Mouse (Mus musculus): Measurements from ENCODE around the gene Sf3b4. TPM values are rescaled to one million over a fixed set of nuclear protein-coding genes. Genes with fewer than 3 reads are reported as not detected.
"Not testable (repeated sequence)": the region's sequence is repeated elsewhere in the genome, so short reads cannot be mapped to it uniquely, and the experiment has no call there.

Sf3b4 gene
- polyA plus RNA-seq, 1 experiment from 2014 or later: 169 TPM

DNA sequence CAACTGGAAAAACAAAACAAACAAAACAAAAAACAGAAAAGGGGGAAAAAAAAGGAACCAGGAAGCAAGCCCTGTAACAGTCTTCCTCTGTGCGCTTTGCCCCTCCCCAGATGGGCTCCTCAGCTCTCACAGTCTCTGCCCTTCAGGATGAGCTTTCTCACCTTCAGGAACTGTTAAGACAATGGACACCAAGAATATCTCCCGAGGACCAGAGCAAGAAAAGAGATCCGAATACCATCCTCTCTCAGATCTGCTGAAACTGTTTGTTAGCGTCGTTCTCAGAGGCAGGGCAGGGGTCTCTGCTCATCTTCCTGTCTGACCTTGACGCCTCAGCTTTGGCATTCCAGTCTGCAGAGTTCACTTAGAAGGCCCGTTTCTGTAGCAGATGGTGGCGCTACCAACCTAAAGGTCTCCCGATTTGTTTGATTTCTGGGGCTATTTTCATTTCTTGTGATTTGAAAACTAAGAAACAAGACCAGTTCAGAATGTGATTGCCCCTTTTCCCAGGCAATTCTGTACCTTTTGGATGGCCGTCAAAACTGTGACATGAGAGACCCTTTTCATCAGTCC is 1.1 kb upstream of the Sf3b4 start:
- ATAC-seq (no peak), DNase-seq (ENCODE audit: low spot score) (no peak)
- peak overlapping the region; percentile 17; the same call in 1 of the 2 replicates for H3K27ac ChIP-seq (ENCODE audit: low read depth, low read length)
- H3K36me3 ChIP-seq (ENCODE audit: control insufficient read depth, insufficient read depth, low read length): peaks cover 30% of the 10 kb centered on the region
- peaks cover 13% of the 10 kb centered on the region for H3K4me1 ChIP-seq (ENCODE audit: control insufficient read depth, insufficient read depth, low read length)
- no peaks in the 10 kb centered on the region for H3K9me3 ChIP-seq (replicated peaks; ENCODE audit: control insufficient read depth, low read length)
- peak overlapping the region; percentile 95 for H3K4me2 ChIP-seq (ENCODE audit: low read length)
- H3K27me3 ChIP-seq (replicated peaks; ENCODE audit: control insufficient read depth, insufficient read depth, low read length): no peaks in the 10 kb centered on the region
- 76% methylated on average over 10 of the region's 10 CpGs for WGBS
- H3K9ac ChIP-seq (ENCODE audit: low read length): peak overlapping the region; percentile 88
- peak overlapping the region; percentile 73 for H3K4me3 ChIP-seq (ENCODE audit: low read depth, low read length)

DNA sequence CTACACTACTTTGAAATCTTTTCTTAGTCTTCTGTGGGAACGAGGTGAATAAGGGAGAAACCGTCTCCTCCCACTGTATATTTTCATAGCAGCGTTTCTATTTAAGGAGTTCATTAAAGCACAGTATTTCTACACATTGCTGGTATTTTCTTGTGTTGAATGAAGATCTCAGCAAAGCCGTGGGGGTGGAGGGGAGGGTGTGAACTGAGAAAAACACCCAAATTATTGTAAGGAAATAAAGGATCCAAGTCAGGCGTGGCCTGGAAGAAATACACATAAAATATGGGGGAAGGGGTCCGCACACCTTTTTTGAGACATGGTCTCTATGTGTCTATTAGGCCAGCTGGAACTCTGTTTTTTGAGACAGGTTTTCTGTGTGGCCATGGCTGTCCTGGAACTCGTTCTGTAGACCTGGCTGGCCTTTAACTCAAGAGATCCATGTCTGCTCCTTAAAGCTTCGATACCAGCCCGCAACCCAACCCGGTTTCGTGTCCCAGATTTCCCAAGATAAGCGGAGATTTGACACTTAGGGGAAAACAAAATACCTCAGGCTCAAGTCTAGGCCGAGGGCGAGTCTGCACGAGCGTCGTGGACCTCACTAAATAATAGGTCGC is 442 bp upstream of the Sf3b4 start:
- no peaks in the 10 kb centered on the region for H3K27me3 ChIP-seq (replicated peaks; ENCODE audit: control insufficient read depth, insufficient read depth, low read length)
- peaks cover 36% of the 10 kb centered on the region for H3K36me3 ChIP-seq (ENCODE audit: control insufficient read depth, insufficient read depth, low read length)
- 18% methylated on average over 18 of the region's 18 CpGs for WGBS
- ATAC-seq: peak; percentile 11
- peak overlapping the region; percentile 98 for H3K27ac ChIP-seq (ENCODE audit: low read depth, low read length)
- peaks cover 13% of the 10 kb centered on the region for H3K4me1 ChIP-seq (ENCODE audit: control insufficient read depth, insufficient read depth, low read length)
- H3K4me2 ChIP-seq (ENCODE audit: low read length): peak overlapping the region; percentile 95
- H3K9ac ChIP-seq (ENCODE audit: low read length): peak overlapping the region; percentile 88
- H3K4me3 ChIP-seq (ENCODE audit: low read depth, low read length): peak overlapping the region; percentile 73
- no peak for DNase-seq (ENCODE audit: low spot score)
- H3K9me3 ChIP-seq (replicated peaks; ENCODE audit: control insufficient read depth, low read length): no peaks in the 10 kb centered on the region

DNA sequence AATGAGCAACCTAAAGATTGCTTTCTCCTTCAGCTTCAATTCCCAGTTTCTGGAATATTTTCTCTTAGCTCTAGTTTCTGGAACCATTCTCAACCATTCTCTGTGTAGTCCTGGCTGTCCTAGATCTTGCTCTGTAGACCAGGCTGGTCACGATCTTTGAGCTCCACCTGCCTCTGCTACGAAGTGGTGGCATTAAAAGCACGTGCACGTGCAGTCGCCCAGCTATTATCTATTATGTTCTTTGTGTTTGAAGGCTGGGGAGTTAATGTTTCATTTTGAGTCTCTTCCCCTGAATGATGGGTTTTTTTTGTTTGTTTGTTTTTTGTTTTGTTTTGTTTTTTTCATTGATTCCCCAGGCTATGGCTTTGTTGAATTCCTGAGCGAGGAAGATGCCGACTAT is 1.1 kb downstream of the Sf3b4 start:
- peak overlapping the region; percentile 81 for H3K9ac ChIP-seq (ENCODE audit: low read length)
- H3K27me3 ChIP-seq (replicated peaks; ENCODE audit: control insufficient read depth, insufficient read depth, low read length): no peaks in the 10 kb centered on the region
- ATAC-seq: no peak
- peaks cover 13% of the 10 kb centered on the region for H3K4me1 ChIP-seq (ENCODE audit: control insufficient read depth, insufficient read depth, low read length)
- H3K4me3 ChIP-seq (ENCODE audit: low read depth, low read length): peak overlapping the region; percentile 73
- H3K27ac ChIP-seq (ENCODE audit: low read depth, low read length): no peak overlapping the region
- 33% methylated on average over 7 of the region's 7 CpGs for WGBS
- H3K9me3 ChIP-seq (replicated peaks; ENCODE audit: control insufficient read depth, low read length): no peaks in the 10 kb centered on the region
- peak overlapping the region; percentile 95 for H3K4me2 ChIP-seq (ENCODE audit: low read length)
- peaks cover 48% of the 10 kb centered on the region for H3K36me3 ChIP-seq (ENCODE audit: control insufficient read depth, insufficient read depth, low read length)
- DNase-seq (ENCODE audit: low spot score): no peak

GRCm38 (mm10) chr3:96174042-96174441 is 1.9 kb downstream of the Sf3b4 start:
- not testable (repeated sequence) for H3K27me3 ChIP-seq (replicated peaks; ENCODE audit: control insufficient read depth, insufficient read depth, low read length); DNase-seq (ENCODE audit: low spot score); H3K4me2 ChIP-seq (ENCODE audit: low read length); ATAC-seq; H3K9ac ChIP-seq (ENCODE audit: low read length); H3K27ac ChIP-seq (ENCODE audit: low read depth, low read length); H3K9me3 ChIP-seq (replicated peaks; ENCODE audit: control insufficient read depth, low read length); H3K4me3 ChIP-seq (ENCODE audit: low read depth, low read length)
- 82% methylated on average over 4 of the region's 4 CpGs for WGBS
- Histone ChIP-seq H3K36me3 (ENCODE audit: control insufficient read depth, insufficient read depth, low read length) (peaks cover 50% of the 10 kb centered on the region), H3K4me1 (ENCODE audit: control insufficient read depth, insufficient read depth, low read length) (peaks cover 13% of the 10 kb centered on the region)

- Histone ChIP-seq H3K4me2 (ENCODE audit: low read length) (no peak overlapping the region), H3K9ac (ENCODE audit: low read length) (no peak overlapping the region), H3K9me3 (replicated peaks; ENCODE audit: control insufficient read depth, low read length) (no peaks in the 10 kb centered on the region), H3K4me3 (ENCODE audit: low read depth, low read length) (no peak overlapping the region), H3K27ac (ENCODE audit: low read depth, low read length) (no peak overlapping the region), H3K27me3 (replicated peaks; ENCODE audit: control insufficient read depth, insufficient read depth, low read length) (no peaks in the 10 kb centered on the region), H3K36me3 (ENCODE audit: control insufficient read depth, insufficient read depth, low read length) (peaks cover 50% of the 10 kb centered on the region), H3K4me1 (ENCODE audit: control insufficient read depth, insufficient read depth, low read length) (peaks cover 13% of the 10 kb centered on the region)
- 92% methylated on average over 6 of the region's 6 CpGs for WGBS
- no peak for ATAC-seq
- no peak for DNase-seq (ENCODE audit: low spot score)
These were observed 3.1 kb downstream of the Sf3b4 start for GRCm38 (mm10) chr3:96175251-96175650.

GRCm38 (mm10) chr3:96178427-96178826 is 6.3 kb downstream of the Sf3b4 start:
- Histone ChIP-seq H3K27ac (ENCODE audit: low read depth, low read length) (no peak overlapping the region), H3K4me1 (ENCODE audit: control insufficient read depth, insufficient read depth, low read length) (peaks cover 17% of the 10 kb centered on the region), H3K9ac (ENCODE audit: low read length) (no peak overlapping the region), H3K9me3 (replicated peaks; ENCODE audit: control insufficient read depth, low read length) (no peaks in the 10 kb centered on the region), H3K4me3 (ENCODE audit: low read depth, low read length) (no peak overlapping the region), H3K36me3 (ENCODE audit: control insufficient read depth, insufficient read depth, low read length) (peaks cover 50% of the 10 kb centered on the region), H3K27me3 (replicated peaks; ENCODE audit: control insufficient read depth, insufficient read depth, low read length) (no peaks in the 10 kb centered on the region), H3K4me2 (ENCODE audit: low read length) (no peak overlapping the region)
- WGBS: 93% methylated on average over 4 of the region's 4 CpGs
- DNase-seq (ENCODE audit: low spot score): no peak
- ATAC-seq: no peak

- peaks cover 46% of the 10 kb centered on the region for H3K36me3 ChIP-seq (ENCODE audit: control insufficient read depth, insufficient read depth, low read length)
- WGBS: 85% methylated on average over 2 of the region's 2 CpGs
These were observed 6.8 kb downstream of the Sf3b4 start for GRCm38 (mm10) chr3:96178902-96179301.

GRCm38 (mm10) chr3:96179531-96179930 is 7.4 kb downstream of the Sf3b4 start:
- no peaks in the 10 kb centered on the region for H3K27me3 ChIP-seq (replicated peaks; ENCODE audit: control insufficient read depth, insufficient read depth, low read length)
- H3K9ac ChIP-seq (ENCODE audit: low read length): no peak overlapping the region
- H3K9me3 ChIP-seq (replicated peaks; ENCODE audit: control insufficient read depth, low read length): no peaks in the 10 kb centered on the region
- peaks cover 40% of the 10 kb centered on the region for H3K36me3 ChIP-seq (ENCODE audit: control insufficient read depth, insufficient read depth, low read length)
- H3K4me3 ChIP-seq (ENCODE audit: low read depth, low read length): no peak overlapping the region
- peaks cover 17% of the 10 kb centered on the region for H3K4me1 ChIP-seq (ENCODE audit: control insufficient read depth, insufficient read depth, low read length)
- WGBS: 46% methylated on average over 4 of the region's 4 CpGs
- ATAC-seq: no peak
- H3K27ac ChIP-seq (ENCODE audit: low read depth, low read length): no peak overlapping the region
- peak; percentile 13 for DNase-seq (ENCODE audit: low spot score)
- H3K4me2 ChIP-seq (ENCODE audit: low read length): no peak overlapping the region

More at GRCm38 (mm10) chr3:96178902-96179301, 6.8 kb downstream of the Sf3b4 start:
- Histone ChIP-seq H3K4me3 (ENCODE audit: low read depth, low read length) (no peak overlapping the region), H3K9me3 (replicated peaks; ENCODE audit: control insufficient read depth, low read length) (no peaks in the 10 kb centered on the region), H3K4me1 (ENCODE audit: control insufficient read depth, insufficient read depth, low read length) (peaks cover 17% of the 10 kb centered on the region), H3K27ac (ENCODE audit: low read depth, low read length) (no peak overlapping the region), H3K4me2 (ENCODE audit: low read length) (no peak overlapping the region), H3K27me3 (replicated peaks; ENCODE audit: control insufficient read depth, insufficient read depth, low read length) (no peaks in the 10 kb centered on the region), H3K9ac (ENCODE audit: low read length) (no peak overlapping the region)
- ATAC-seq (no peak), DNase-seq (ENCODE audit: low spot score) (no peak)

GRCm38 (mm10) chr3:96180727-96181477 is 8.8 kb downstream of the Sf3b4 start, which contains the start of gene Sv2a:
Sv2a (plus strand) TSS chr3:96181151.
- peak; percentile 52 for DNase-seq (ENCODE audit: low spot score)
- Histone ChIP-seq H3K4me2 (ENCODE audit: low read length) (peak within 1 kb of the TSS; percentile 69), H3K36me3 (ENCODE audit: control insufficient read depth, insufficient read depth, low read length) (peaks cover 28% of the 10 kb centered on the region), H3K9ac (ENCODE audit: low read length) (peak within 1 kb of the TSS; percentile 80), H3K4me1 (ENCODE audit: control insufficient read depth, insufficient read depth, low read length) (peaks cover 17% of the 10 kb centered on the region), H3K4me3 (ENCODE audit: low read depth, low read length) (peak within 1 kb of the TSS; percentile 53), H3K27ac (ENCODE audit: low read depth, low read length) (peak within 1 kb of the TSS; percentile 68), H3K27me3 (replicated peaks; ENCODE audit: control insufficient read depth, insufficient read depth, low read length) (no peaks in the 10 kb centered on the region), H3K9me3 (replicated peaks; ENCODE audit: control insufficient read depth, low read length) (no peaks in the 10 kb centered on the region)
- WGBS: 2% methylated on average over 19 of the region's 23 CpGs
- peak; percentile 72 for ATAC-seq

Data from forebrain, embryonic 14.5 days (tissue).